Mouse (Mus musculus) embryonic facial prominence, embryonic 10.5 days (tissue): Measurements from ENCODE around the gene Marco. TPM values are rescaled to one million over a fixed set of nuclear protein-coding genes. Genes with fewer than 3 reads are reported as not detected.

ENCODE experiments used
- DNase-seq: peaks from one replicate; pipeline ENCODE4 v3.0.0-alpha.2; 2017; ENCODE audit warnings: low spot score
- H3K27ac ChIP-seq: fragments of 300-500 bp; sonication (generic); replicated peaks from 2 replicates; pipeline ENCODE4 v1.5.1; 2016; ENCODE audit warnings: mild to moderate bottlenecking
- H3K27me3 ChIP-seq: fragments of 300-500 bp; sonication (generic); replicated peaks from 2 replicates; pipeline ENCODE4 v1.6.1; 2016; ENCODE audit warnings: low read depth, mild to moderate bottlenecking; ENCODE audit not compliant: poor library complexity, severe bottlenecking
- H3K36me3 ChIP-seq: fragments of 300-500 bp; sonication (generic); replicated peaks from 2 replicates; pipeline ENCODE4 v1.6.1; 2016; ENCODE audit warnings: mild to moderate bottlenecking, moderate library complexity
- H3K4me1 ChIP-seq: fragments of 300-500 bp; sonication (generic); 2 replicates; pipeline ENCODE4 v1.6.1; 2016
- H3K4me3 ChIP-seq: fragments of 300-500 bp; sonication (generic); 2 replicates; pipeline ENCODE4 v1.5.1; 2016; ENCODE audit warnings: mild to moderate bottlenecking, moderate library complexity
- H3K9me3 ChIP-seq: fragments of 300-500 bp; sonication (generic); 2 replicates; pipeline ENCODE4 v1.6.1; 2016; ENCODE audit warnings: mild to moderate bottlenecking
- WGBS: fragments of 180-500 bp; shearing (Covaris S2); methylation state at CpG from one replicate; pipeline ENCODE4 v1.1.7; 2016; 5-methylcytosine and 5-hydroxymethylcytosine counted together
- polyA plus RNA-seq: library from polyadenylated mRNA; unstranded; fragments of >200 nt; fragmentation: Nextera tagmentation; extraction: Ambion mirVana; gene quantifications from 2 replicates; pipeline ENCODE4 v1.2.1, GENCODE M21; 2016

Marco gene
- polyA plus RNA-seq, 1 experiment from 2014 or later: not detected

GRCm38 (mm10) chr1:120480937-120481336, 23.9 kb downstream of the Marco start:
- no peak for DNase-seq
- 21% methylated on average over 5 of the region's 5 CpGs for WGBS
- H3K27me3 ChIP-seq: no peaks in the 10 kb centered on the region

GRCm38 (mm10) chr1:120474825-120475224, 30.0 kb downstream of the Marco start:
- no peak for DNase-seq
- no peak overlapping the region for H3K27ac ChIP-seq
- no peaks in the 10 kb centered on the region for H3K9me3 ChIP-seq
- H3K27me3 ChIP-seq: no peaks in the 10 kb centered on the region
- no peak overlapping the region for H3K4me3 ChIP-seq
- no peaks in the 10 kb centered on the region for H3K4me1 ChIP-seq
- no peaks in the 10 kb centered on the region for H3K36me3 ChIP-seq
- 82% methylated on average over 4 of the region's 4 CpGs for WGBS

More at GRCm38 (mm10) chr1:120480937-120481336, 23.9 kb downstream of the Marco start:
- Histone ChIP-seq H3K9me3 (no peaks in the 10 kb centered on the region), H3K4me1 (no peaks in the 10 kb centered on the region), H3K36me3 (no peaks in the 10 kb centered on the region), H3K27ac (no peak overlapping the region), H3K4me3 (no peak overlapping the region)

GRCm38 (mm10) chr1:120468891-120469290, 35.9 kb downstream of the Marco start:
- no peaks in the 10 kb centered on the region for H3K9me3 ChIP-seq
- H3K36me3 ChIP-seq: no peaks in the 10 kb centered on the region
- DNase-seq: peak; percentile 79
- no peak overlapping the region for H3K27ac ChIP-seq
- no peaks in the 10 kb centered on the region for H3K27me3 ChIP-seq
- WGBS: 18% methylated on average over 15 of the region's 15 CpGs
- peaks cover 9% of the 10 kb centered on the region for H3K4me1 ChIP-seq
- no peak overlapping the region for H3K4me3 ChIP-seq

- H3K27ac ChIP-seq: no peak overlapping the region
- WGBS: 84% methylated on average over 2 of the region's 2 CpGs
- no peaks in the 10 kb centered on the region for H3K27me3 ChIP-seq
- no peak for DNase-seq
- no peaks in the 10 kb centered on the region for H3K36me3 ChIP-seq
- no peaks in the 10 kb centered on the region for H3K9me3 ChIP-seq
- no peak overlapping the region for H3K4me3 ChIP-seq
- peaks cover 18% of the 10 kb centered on the region for H3K4me1 ChIP-seq
Observed at GRCm38 (mm10) chr1:120467323-120467722, 37.5 kb downstream of the Marco start.

GRCm38 (mm10) chr1:120466751-120467150, 38.1 kb downstream of the Marco start:
- WGBS: 17% methylated on average over 7 of the region's 7 CpGs
- no peaks in the 10 kb centered on the region for H3K27me3 ChIP-seq
- H3K36me3 ChIP-seq: no peaks in the 10 kb centered on the region
- H3K4me1 ChIP-seq: peaks cover 24% of the 10 kb centered on the region
- no peak overlapping the region for H3K27ac ChIP-seq
- no peak overlapping the region for H3K4me3 ChIP-seq
- peak; percentile 18 for DNase-seq
- H3K9me3 ChIP-seq: no peaks in the 10 kb centered on the region

- Histone ChIP-seq H3K27ac (no peak overlapping the region), H3K36me3 (no peaks in the 10 kb centered on the region), H3K9me3 (no peaks in the 10 kb centered on the region), H3K4me1 (peaks cover 16% of the 10 kb centered on the region; the same call in 1 of the 2 replicates), H3K27me3 (no peaks in the 10 kb centered on the region), H3K4me3 (no peak overlapping the region)
- 73% methylated on average over 6 of the region's 6 CpGs for WGBS
- DNase-seq: no peak
Observed at GRCm38 (mm10) chr1:120459032-120459431, 45.8 kb downstream of the Marco start.

GRCm38 (mm10) chr1:120458524-120458923, 46.3 kb downstream of the Marco start:
- DNase-seq: no peak
- Histone ChIP-seq H3K27ac (no peak overlapping the region), H3K4me3 (no peak overlapping the region), H3K9me3 (no peaks in the 10 kb centered on the region), H3K4me1 (peaks cover 16% of the 10 kb centered on the region; the same call in 1 of the 2 replicates), H3K27me3 (no peaks in the 10 kb centered on the region), H3K36me3 (no peaks in the 10 kb centered on the region)
- WGBS: 49% methylated on average over 5 of the region's 5 CpGs

GRCm38 (mm10) chr1:120451486-120452270, 53.1 kb downstream of the Marco start:
- Histone ChIP-seq H3K36me3 (no peaks in the 10 kb centered on the region), H3K9me3 (no peaks in the 10 kb centered on the region), H3K4me1 (no peaks in the 10 kb centered on the region), H3K4me3 (no peak overlapping the region), H3K27ac (no peak overlapping the region), H3K27me3 (no peaks in the 10 kb centered on the region)
- 84% methylated on average over 9 of the region's 9 CpGs for WGBS
- DNase-seq: no peak

GRCm38 (mm10) chr1:120449662-120450061, 55.2 kb downstream of the Marco start:
- Histone ChIP-seq H3K27ac (no peak overlapping the region), H3K36me3 (no peaks in the 10 kb centered on the region), H3K9me3 (no peaks in the 10 kb centered on the region), H3K4me1 (no peaks in the 10 kb centered on the region), H3K4me3 (no peak overlapping the region), H3K27me3 (no peaks in the 10 kb centered on the region)
- WGBS: 59% methylated on average over 2 of the region's 2 CpGs
- DNase-seq: no peak

- 81% methylated on average over 3 of the region's 3 CpGs for WGBS
- DNase-seq: no peak
- Histone ChIP-seq H3K36me3 (no peaks in the 10 kb centered on the region), H3K4me3 (no peak overlapping the region), H3K4me1 (no peaks in the 10 kb centered on the region), H3K27ac (no peak overlapping the region), H3K27me3 (no peaks in the 10 kb centered on the region), H3K9me3 (no peaks in the 10 kb centered on the region)
Observed at GRCm38 (mm10) chr1:120443228-120443639, 61.6 kb downstream of the Marco start.

GRCm38 (mm10) chr1:120441587-120441986, 63.2 kb downstream of the Marco start:
- H3K27ac ChIP-seq: no peak overlapping the region
- H3K4me1 ChIP-seq: no peaks in the 10 kb centered on the region
- no peak overlapping the region for H3K4me3 ChIP-seq
- H3K36me3 ChIP-seq: no peaks in the 10 kb centered on the region
- 22% methylated on average over 2 of the region's 2 CpGs for WGBS
- no peak for DNase-seq
- no peaks in the 10 kb centered on the region for H3K27me3 ChIP-seq
- H3K9me3 ChIP-seq: no peaks in the 10 kb centered on the region

GRCm38 (mm10) chr1:120435591-120435990, 69.2 kb downstream of the Marco start:
- Histone ChIP-seq H3K4me1 (no peaks in the 10 kb centered on the region), H3K27me3 (no peaks in the 10 kb centered on the region), H3K36me3 (no peaks in the 10 kb centered on the region), H3K9me3 (no peaks in the 10 kb centered on the region), H3K4me3 (no peak overlapping the region), H3K27ac (no peak overlapping the region)
- 90% methylated on average over 5 of the region's 5 CpGs for WGBS
- no peak for DNase-seq

- H3K27ac ChIP-seq: no peak overlapping the region
- H3K27me3 ChIP-seq: no peaks in the 10 kb centered on the region
- no peak for DNase-seq
- no peaks in the 10 kb centered on the region for H3K4me1 ChIP-seq
- H3K4me3 ChIP-seq: no peak overlapping the region
- WGBS: 83% methylated on average over 5 of the region's 5 CpGs
- H3K9me3 ChIP-seq: no peaks in the 10 kb centered on the region
- H3K36me3 ChIP-seq: no peaks in the 10 kb centered on the region
Observed at GRCm38 (mm10) chr1:120430171-120430570, 74.7 kb downstream of the Marco start.
